Mouse (Mus musculus) megakaryocyte, adult 5-6 weeks (primary cell): Measurements from ENCODE around the gene Htra3. TPM values are rescaled to one million over a fixed set of nuclear protein-coding genes. Genes with fewer than 3 reads are reported as not detected.

ENCODE experiments used
- ATAC-seq: 2 replicates; pipeline ENCODE4 v1.8.0; 2016; ENCODE audit warnings: mild to moderate bottlenecking, inconsistent platforms; ENCODE audit not compliant: poor library complexity, severe bottlenecking
- total RNA-seq, 2 experiments: library from RNA; stranded (forward) in 1 of 2; stranded (reverse) in 1 of 2; fragments of 153-499, 151-499 nt in 1 of 2; fragments of 221-1000, 200-1000 nt in 1 of 2; gene quantifications; 2 replicates each; pipeline versions ENCODE4 v1.2.3 to v1.2.4; 2015 to 2017

Htra3 gene
- total RNA-seq, 2 experiments from 2014 or later = 0.04 TPM; not detected in 1

DNA sequence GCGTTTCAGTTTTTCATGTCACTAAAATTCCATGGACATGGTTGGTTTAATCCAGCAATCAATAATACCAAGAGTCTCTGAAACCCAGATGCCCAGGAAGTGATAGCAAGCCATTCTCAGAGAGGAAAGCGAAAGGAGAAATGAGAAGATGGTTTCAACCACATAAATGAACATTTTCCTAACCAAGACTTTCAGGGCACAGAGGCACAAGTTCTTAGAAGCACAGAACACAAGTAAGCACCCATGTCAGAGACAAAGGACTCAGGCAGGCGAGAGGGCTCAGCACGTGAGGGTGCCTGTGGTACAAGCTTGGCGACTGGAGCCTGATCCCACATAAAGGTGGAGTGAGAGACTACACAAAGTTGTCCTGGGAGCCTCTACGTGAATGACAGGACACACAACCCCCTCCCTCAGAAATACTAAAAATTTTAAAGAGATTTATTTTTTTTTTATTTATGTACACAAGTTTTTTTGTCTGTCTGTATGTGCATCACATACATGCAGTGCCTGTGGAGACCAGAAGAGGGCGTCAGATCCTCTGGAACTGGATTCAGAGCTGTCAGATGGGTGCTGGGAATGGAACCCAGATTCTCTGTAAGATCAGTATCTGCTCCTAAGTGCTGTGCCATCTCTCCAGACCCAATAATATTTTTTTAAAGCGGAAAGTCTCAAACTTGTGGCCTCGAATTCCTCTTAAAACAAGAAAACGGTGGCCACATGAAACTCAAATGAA is 23.7 kb downstream of the Htra3 start:
- ATAC-seq = no peak

DNA sequence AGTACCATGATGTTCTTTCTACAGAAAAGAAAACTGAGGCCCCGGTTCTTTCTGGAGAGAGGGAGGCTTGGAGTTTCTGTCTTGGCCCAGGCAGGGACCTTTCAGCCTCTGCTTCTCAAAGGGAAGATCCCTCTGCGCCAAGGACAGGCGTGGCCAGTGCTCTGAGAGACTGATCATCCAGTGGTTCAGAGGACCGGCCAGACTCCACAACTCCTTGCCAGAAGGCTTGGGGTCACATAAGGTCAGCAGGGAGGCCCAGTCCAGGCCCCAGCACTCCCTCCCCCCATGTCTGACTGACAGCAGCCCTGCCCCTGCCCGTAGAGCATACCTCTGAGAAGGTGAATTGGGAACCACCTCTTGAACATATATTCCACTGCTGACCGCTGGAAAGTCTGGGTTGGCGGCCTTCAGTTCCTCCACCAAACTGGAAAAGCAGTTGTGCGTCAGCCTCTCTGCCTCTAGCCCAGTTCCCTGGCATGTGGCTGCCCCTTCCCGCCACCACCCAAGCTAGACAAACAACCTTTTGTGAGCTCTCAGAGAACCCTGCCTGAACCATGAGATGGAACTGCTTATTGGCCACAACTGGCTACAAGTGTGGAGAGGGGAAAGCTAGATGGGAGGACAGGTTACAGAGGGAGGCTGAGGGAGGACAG is 25.7 kb downstream of the Htra3 start:
- no peak for ATAC-seq

DNA sequence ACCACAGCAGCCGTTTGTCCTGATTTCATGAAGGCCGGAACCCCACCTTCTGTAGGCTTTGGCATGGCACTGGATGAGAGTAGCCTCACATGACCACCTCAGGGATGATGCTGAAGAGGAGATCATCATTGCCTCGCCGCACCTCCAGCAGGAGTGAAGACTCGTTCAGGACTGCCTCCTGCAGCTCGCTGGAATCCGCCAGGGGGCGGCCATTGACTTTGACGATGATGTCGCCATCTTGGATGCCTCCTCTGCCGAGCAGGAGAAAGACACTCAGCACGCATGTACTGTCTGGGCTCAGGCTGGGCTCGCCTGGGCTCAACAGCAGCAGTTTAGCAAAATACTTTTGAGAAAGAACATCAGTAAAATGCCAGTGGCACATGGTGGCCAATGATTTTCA is 26.7 kb downstream of the Htra3 start:
- ATAC-seq = no peak

DNA sequence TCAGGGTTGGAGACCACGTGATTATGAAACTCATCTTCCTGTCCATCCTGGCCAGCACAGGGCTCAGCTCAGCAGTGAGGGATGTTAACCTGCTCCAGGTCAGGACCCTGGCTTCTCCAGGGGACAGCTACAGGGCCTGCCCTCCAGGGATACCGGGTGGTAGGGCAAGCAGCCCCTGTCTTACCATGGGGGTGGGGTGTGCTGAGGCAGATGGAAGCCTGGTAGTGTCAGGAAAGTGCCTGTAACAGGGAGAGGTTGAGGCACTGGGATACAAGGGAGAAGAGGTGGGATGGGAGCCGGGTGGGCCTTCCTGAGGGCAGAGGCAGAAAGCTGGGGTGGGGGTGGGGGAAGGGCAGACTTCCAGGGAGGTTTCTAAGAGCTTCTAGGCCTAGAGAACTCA is 27.3 kb downstream of the Htra3 start:
- ATAC-seq = no peak

DNA sequence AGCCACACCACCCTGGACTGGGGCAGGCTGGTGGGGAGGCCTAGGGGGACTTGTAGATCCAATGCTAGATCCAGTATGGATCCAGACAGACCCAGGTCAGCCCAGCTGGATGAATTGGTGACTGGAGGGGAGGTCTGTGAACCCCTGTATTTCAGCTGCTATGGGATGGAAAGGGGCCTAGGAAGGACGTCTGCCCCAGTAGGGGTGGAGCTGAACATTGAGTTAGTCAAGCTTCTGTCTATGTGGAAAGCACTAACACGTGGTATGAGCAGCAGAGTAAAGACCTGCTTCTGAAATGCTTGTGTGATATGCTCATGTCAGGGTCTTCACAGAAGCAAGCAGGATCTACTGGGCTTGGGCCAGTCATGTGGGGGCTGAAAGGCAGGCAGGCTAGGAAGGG is 31.4 kb downstream of the Htra3 start:
- ATAC-seq = no peak

DNA sequence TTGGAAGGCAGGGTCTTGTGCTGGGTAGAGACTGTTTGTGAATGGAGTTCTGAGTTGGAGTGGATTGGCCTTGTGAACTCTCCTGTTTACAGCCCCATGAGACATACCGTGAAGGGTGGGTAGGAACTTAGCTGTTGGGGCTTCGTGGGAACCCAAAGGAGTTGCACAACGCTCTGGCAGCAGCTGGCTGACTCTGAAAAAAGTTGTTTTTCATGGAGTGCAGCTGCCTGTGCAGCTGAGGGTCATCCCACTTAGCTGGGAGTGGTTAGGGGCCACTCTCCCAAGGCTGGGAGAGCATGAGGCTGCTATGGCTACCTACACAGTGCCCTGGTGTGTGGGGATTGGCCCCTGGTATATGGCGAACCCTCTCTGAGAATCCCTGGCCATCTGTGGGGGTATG is 32.0 kb downstream of the Htra3 start:
- no peak for ATAC-seq

DNA sequence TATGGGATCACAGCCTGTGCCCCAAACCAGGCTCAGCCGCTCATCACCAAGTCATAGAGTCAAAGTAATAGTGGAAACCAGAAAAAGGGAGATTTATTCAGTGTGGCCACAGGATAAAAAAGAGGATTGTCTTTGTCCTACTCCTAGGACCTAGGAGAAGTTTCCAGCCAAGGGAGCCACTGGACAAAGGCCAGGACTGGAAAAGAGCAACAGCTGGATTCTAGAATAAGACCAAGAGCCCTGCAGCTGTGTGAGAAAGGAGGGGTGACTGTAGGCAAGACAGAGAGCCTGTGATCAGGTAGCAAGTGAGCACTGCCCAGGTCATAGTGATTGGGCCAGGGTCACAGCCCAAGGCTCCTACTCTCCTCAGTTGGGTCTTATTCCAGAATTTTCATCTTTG is 32.7 kb downstream of the Htra3 start:
- no peak for ATAC-seq

DNA sequence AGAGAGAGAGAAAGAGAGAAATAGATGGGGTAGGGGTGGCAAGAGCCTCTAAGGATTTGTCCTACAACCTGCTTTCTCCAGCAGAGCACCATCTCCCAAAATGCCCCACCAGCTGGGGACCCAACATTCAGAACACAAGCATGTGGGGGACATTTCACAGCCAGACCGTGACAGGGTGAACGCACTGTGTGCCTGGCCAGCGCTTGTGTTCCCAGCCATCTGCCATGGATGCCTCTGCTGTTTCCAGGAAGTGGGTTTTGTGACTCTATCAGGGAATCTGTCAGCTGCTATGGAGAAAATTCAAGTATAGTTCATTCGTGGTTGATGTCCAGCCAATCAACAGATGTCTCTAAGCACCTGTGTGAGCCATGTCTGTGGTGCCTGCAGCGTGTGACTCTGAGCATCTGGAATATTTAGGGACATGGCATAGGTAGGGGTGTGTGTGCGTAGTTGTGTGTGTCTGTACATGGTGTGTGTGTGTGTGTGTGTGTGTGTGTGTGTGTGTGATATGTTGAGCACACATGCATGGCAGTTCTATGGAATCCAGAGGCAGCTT is 33.6 kb downstream of the Htra3 start:
- ATAC-seq = no peak

DNA sequence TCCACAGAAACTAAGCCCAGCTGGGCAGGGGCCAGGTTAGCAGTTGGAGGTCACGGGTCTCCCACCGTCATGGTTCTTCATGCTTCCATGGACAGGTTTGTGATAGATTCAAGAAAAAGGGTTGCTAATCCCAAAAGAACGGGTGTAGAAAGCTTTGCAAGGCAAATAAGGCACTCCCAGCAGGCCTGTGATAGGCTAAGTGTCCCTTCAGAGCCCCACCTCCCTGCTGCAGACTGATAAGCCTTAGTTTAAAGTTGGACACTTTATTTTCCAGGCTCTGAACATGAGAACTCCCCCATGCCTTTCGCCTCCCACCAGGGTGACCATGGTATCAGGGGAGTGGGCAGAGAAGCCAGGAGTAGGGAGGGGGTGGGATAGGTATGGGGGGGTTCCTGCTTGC is 35.5 kb downstream of the Htra3 start:
- no peak for ATAC-seq

DNA sequence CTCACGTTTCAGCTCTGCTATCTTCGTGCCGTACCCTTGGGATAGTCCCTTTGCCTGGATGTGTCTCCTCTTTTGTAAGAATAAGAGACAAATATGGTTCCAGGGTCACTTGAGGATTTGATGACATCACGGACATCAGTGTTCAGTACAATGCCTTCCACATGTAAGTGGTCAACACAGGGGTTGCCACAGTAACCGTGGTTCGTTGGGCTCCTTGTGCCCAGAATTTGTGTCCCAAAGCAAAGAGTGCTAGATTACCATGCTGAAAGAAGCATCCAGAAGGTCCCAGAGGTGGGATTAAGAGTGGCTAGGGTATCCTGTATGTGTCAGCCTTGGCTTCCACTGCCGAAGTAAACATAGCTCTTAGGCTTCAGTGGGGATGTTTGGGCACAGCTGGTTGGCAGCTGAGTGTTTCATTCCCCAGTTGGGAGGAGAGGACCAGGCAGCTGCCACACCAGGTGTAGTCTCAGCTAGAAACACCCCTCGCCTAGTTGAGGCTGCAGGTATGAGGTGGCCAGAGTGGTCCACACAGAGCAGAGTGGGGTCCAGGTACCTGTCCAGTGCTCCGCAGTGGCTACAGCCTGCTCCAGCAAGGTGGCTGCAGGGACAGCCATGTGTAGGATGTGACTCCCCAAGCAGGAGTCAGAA is 36.1 kb downstream of the Htra3 start:
- ATAC-seq = no peak

DNA sequence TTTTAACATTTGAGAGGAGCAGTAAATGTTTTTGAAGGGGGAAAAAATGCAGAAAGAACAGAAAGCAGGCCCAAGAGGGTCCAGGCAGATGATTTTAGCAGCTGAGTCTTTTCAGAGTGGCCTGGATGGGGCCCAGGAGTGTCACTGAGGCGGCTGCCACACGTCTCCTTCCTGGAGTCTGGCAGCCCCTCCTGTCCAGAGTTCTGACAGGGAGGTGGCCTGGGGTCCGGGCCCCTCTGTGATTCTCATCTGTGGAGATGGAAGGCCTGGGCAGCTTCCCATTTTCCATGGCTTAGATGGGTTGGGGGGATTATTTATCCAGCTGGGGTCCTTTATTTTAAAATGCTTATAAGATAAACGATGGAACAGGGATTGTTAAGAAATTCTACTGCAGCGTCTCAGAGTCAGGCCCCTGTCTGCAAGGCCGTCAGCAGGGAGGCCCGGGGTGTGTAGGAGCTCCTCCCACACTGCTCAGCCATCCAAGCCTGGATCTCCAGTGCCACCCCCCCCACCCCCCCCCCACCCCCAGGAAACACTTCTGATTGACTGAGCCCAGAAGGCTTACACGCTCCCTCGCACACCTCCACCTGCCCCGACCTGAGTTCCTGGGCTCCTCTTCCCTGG is 37.5 kb downstream of the Htra3 start:
- ATAC-seq = no peak

DNA sequence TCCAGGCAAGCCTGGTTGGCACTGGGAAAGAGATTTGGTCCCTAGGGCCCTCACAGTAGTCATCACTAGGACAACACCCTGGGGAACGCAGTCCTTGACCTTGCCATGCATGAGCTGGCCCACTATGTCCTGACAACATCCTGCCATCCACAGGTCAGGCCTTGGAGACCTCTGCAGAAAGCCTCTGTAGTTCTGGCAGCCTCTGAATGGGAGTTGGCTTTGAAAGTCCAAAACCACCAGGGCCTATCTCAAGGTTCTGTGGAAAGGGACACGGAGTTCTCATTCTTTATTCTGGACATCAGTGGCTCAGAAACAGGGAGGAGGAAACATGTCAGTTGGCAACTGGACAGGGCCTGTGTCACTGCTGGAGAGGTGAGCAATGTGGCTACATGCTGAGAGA is 43.6 kb downstream of the Htra3 start:
- no peak for ATAC-seq

DNA sequence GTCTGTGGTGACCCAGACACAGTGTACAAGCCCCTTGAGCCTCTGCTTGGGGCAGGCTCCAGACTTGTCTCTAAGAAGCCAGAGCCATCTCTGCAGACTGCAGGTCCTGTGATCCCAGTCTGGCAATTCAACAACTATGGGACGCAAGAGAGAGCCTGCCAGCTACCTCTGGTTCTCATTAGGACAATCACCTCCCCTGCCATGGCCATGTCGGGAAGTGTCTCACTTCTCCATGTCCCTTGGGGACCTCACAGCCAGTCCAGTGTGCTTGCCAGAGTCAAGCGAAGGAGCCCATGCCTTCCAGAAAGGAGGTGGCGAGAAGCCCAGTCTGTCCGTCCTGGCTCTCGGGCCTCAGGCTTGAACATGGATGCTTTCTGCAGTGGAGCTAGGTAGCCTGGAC is 46.7 kb downstream of the Htra3 start:
- no peak for ATAC-seq

DNA sequence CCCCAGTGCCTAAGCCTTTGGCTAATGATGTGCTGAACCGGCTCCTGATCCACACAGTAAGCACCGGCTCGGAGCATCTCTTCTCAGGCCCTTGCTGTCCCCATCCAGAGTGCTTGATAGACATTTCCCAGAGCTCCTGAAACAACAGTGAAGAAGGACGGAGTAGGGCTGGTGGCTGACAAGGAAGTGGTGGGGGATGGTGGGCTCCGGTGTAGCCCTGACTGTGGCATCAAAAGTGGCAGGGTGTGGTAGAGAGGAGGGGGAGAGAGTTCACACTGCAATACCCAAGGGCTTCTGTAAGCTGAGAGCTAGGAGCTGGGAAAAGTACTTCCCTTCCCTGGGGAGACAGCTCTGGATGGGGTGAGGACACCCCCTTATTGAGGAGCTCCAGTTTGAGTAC is 47.8 kb downstream of the Htra3 start:
- ATAC-seq = no peak

DNA sequence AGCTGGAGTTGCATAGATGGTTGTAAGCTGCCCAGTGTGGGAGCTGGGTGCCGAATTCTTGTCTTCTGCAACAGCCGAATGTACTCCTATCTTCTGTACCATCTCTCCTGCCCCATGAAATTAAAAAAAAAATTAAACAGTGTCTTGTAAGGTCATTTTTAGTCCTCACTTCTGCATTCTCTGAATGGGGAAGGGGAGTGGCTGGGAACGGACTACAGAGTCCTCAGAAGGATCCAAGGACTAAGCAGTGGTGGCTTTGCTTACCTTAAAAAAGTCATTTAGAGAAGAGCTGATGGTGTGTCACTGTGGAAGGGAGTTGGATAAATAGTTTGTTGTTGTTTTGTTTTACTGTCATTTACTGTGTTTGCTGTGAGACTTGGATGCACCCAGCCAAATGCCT is 48.4 kb downstream of the Htra3 start:
- ATAC-seq = peak; percentile 59

DNA sequence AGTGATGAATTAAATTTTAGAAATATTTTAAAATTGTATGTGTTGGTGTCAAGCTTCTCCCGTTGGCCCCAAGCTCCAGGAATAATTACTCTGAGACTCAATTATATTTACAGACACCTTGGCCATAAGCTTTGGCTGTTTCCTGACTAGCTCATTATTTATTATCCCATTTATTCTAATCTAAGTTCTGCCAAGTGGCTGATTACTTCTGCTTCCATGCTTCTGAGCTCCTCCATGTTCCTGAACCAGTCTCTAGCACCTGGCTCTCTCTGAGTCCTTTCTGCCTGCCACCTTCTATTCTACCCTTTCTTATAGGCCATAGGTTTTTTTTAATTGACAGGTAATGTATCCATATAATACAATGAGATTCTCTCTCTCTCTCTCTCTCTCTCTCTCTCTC is 48.9 kb downstream of the Htra3 start:
- ATAC-seq = no peak

DNA sequence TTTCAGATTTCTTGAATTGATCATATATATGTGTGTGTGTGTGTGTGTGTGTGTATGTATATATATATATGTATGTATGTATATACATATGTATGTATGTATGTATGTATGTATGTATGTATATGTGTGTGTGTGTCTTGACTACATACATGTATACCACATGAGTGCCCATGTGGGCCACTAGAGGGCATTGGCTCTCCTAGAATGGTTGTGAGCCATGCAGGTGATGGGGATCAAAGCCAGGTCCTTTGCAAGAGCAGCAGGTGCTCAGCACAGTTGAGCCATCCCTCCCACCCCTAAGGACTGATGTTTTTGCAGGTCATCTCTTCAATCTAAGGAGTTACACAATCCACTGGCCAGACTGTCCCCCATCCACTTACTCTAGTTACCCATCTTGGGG is 50.2 kb downstream of the Htra3 start:
- ATAC-seq = no peak

DNA sequence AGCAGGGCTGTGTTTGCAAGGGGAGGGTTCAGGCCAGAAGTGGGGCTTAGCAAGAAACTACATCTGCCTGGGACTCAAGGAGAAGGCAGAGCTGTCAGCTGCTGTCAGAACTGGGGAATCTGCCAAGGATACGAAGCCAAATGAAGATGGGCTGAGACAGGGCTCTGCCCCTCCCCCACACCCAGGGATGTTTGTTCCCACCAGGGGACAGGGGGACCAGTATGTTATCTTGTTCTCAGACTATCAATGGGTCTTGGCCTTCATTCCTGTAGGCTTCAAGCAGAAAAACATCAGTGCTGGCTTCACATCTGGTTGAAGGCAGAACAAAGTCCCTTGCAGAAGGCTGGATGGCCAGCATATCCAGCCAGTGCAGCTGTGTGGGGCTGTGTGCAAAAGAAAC is 50.9 kb downstream of the Htra3 start:
- no peak for ATAC-seq

DNA sequence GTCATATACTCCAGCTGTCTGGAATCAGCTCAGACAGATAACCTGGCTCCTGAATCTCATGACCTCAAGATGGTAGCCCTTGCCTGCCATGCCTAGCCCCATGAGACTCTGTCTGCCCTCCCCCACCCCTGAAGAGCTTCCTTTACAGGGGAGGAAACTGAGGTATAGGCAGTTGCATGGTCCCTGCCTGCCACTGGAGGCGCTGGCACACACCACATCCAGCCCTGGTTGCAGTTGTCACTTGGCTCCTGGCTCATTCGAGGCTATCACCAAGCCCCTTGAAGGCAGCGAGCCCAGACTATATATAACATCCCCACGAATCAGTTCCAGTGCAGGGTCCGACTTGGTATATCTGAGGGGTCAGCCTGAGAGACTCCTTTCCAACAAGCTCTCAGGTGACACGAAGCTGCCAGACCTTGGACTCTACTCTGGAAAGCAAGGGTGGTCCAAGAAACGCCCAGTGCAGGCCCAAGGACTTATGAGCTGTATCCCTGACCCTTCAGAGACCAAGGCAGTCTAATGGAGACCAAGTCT is 52.2 kb downstream of the Htra3 start:
- no peak for ATAC-seq

DNA sequence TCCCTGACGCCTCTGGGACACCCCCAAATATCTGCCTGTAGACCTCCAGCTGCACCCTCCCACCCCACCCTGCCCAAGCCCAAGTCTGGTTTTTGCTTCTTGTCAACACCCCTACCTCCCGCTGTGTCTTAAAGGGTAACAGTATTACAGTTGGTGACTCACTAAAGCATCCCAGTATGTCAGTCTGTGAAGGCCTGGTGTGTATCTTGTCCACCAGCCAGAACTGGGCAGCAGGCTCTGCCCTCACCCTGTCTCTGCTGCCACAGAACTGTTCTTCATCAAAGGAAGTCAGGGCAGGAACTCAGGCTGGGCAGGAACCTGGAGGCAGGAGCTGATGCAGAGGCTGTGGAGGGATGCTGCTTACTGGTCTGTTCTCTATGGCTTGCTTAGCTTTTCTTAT is 53.2 kb downstream of the Htra3 start:
- no peak for ATAC-seq

DNA sequence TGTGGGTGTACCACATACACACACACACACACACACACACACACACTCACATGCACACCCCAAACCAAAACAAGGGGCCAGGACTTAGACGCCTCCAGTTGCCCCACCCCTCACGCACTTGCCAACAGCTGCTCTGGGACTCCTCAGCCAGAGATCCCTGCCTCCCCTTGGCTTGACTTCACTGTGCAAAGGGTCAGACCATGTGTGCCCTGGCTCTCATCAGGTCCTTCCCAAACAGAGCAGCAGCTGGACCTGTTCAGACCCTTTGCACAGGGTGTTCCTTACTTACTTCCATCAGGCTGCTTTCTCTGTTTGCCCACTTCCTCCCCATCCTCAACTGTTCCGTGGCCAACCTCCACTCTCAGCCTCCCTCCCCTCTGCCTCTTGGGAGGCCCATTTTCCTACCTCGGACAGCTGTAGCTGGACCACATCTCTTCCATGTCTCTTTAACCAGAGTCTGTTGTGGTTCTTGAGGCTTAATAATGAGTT is 54.8 kb downstream of the Htra3 start:
- no peak for ATAC-seq
